Mouse (Mus musculus) megakaryocyte, embryonic 14.5 days (primary cell): ENCODE results near the gene Gm5485. TPM values are rescaled to one million over a fixed set of nuclear protein-coding genes. Genes with fewer than 3 reads are reported as not detected.

Experiments used
- H3K27me3 ChIP-seq: replicated peaks from 2 replicates; pipeline ENCODE3; 2012; ENCODE audit warnings: inconsistent platforms
- H3K36me3 ChIP-seq: replicated peaks from 2 replicates; pipeline ENCODE3; 2012; ENCODE audit warnings: low read length, inconsistent platforms, mixed read lengths
- H3K4me1 ChIP-seq: 2 replicates; pipeline ENCODE4 v1.6.1; 2012; ENCODE audit warnings: inconsistent platforms
- H3K4me3 ChIP-seq: replicated peaks from 2 replicates; pipeline ENCODE3; 2012; ENCODE audit warnings: moderate library complexity, mild to moderate bottlenecking, inconsistent platforms
- H3K9me3 ChIP-seq: 2 replicates; pipeline ENCODE4 v1.6.1; 2012; ENCODE audit warnings: inconsistent platforms
- FLI1 ChIP-seq: IDR thresholded peaks from 2 replicates; pipeline ENCODE4 v1.6.1; 2012; ENCODE audit warnings: low read length, inconsistent platforms, mixed read lengths
- GATA1 ChIP-seq: IDR thresholded peaks from 3 replicates; pipeline ENCODE4 v1.6.1; 2012; ENCODE audit warnings: mixed read lengths, low read length, inconsistent platforms, borderline replicate concordance
- polyA plus RNA-seq: library from polyadenylated mRNA; stranded (reverse); fragments of >175 nt; gene quantifications from 2 replicates; pipeline ENCODE4 v1.2.3, GENCODE M21; 2012; ENCODE audit warnings: low replicate concordance; ENCODE audit not compliant: insufficient read depth

Gm5485 gene
- polyA plus RNA-seq, 1 experiment = not detected

- H3K36me3 ChIP-seq = no peaks in the 10 kb centered on the region
- H3K9me3 ChIP-seq = no peaks in the 10 kb centered on the region
- H3K27me3 ChIP-seq = no peaks in the 10 kb centered on the region
- 0 out of 2 replicates have a peak, but pooled peaks cover 3% of the 10 kb centered on the region for H3K4me1 ChIP-seq
- no peak overlapping the region for H3K4me3 ChIP-seq
- TF ChIP-seq FLI1 (no peak), GATA1 (no peak)
Observed at GRCm38 (mm10) chr16:48419035-48419434, 6.8 kb upstream of the Gm5485 start.

- no peak for TF ChIP-seq GATA1
- Histone ChIP-seq H3K9me3 (no peaks in the 10 kb centered on the region), H3K4me3 (no peak overlapping the region), H3K27me3 (no peaks in the 10 kb centered on the region), H3K4me1 (0 out of 2 replicates have a peak, but pooled peaks cover 3% of the 10 kb centered on the region), H3K36me3 (no peaks in the 10 kb centered on the region)
Observed at GRCm38 (mm10) chr16:48418557-48418956, 6.3 kb upstream of the Gm5485 start.

- Histone ChIP-seq H3K4me1 (no peaks in the 10 kb centered on the region), H3K9me3 (no peaks in the 10 kb centered on the region), H3K4me3 (no peak overlapping the region), H3K36me3 (no peaks in the 10 kb centered on the region), H3K27me3 (no peaks in the 10 kb centered on the region)
- TF ChIP-seq FLI1 (no peak), GATA1 (no peak)
Observed at GRCm38 (mm10) chr16:48410125-48410524, 2.1 kb downstream of the Gm5485 start.

- Histone ChIP-seq H3K36me3 (no peaks in the 10 kb centered on the region), H3K4me1 (no peaks in the 10 kb centered on the region), H3K4me3 (no peak overlapping the region), H3K9me3 (no peaks in the 10 kb centered on the region), H3K27me3 (no peaks in the 10 kb centered on the region)
- TF ChIP-seq FLI1 = no peak
- no peak for TF ChIP-seq GATA1
Observed at GRCm38 (mm10) chr16:48409580-48409979, 2.6 kb downstream of the Gm5485 start.

GRCm38 (mm10) chr16:48405674-48406403 is 6.4 kb downstream of the Gm5485 start:
- Histone ChIP-seq H3K9me3 (no peaks in the 10 kb centered on the region), H3K4me1 (no peaks in the 10 kb centered on the region), H3K27me3 (no peaks in the 10 kb centered on the region), H3K4me3 (no peak overlapping the region), H3K36me3 (no peaks in the 10 kb centered on the region)
- no peak for TF ChIP-seq FLI1
- TF ChIP-seq GATA1 = no peak

- no peak overlapping the region for H3K4me3 ChIP-seq
- H3K27me3 ChIP-seq = no peaks in the 10 kb centered on the region
- no peaks in the 10 kb centered on the region for H3K36me3 ChIP-seq
- H3K4me1 ChIP-seq = no peaks in the 10 kb centered on the region
- TF ChIP-seq GATA1 (no peak), FLI1 (no peak)
- H3K9me3 ChIP-seq = no peaks in the 10 kb centered on the region
Observed at GRCm38 (mm10) chr16:48404009-48404408, 8.2 kb downstream of the Gm5485 start.

GRCm38 (mm10) chr16:48403423-48403822 is 8.8 kb downstream of the Gm5485 start:
- no peak overlapping the region for H3K4me3 ChIP-seq
- H3K27me3 ChIP-seq = no peaks in the 10 kb centered on the region
- H3K4me1 ChIP-seq = no peaks in the 10 kb centered on the region
- no peaks in the 10 kb centered on the region for H3K9me3 ChIP-seq
- H3K36me3 ChIP-seq = no peaks in the 10 kb centered on the region
- no peak for TF ChIP-seq GATA1
- no peak for TF ChIP-seq FLI1

- Histone ChIP-seq H3K4me3 (no peak overlapping the region), H3K36me3 (no peaks in the 10 kb centered on the region), H3K27me3 (no peaks in the 10 kb centered on the region), H3K4me1 (no peaks in the 10 kb centered on the region), H3K9me3 (no peaks in the 10 kb centered on the region)
- TF ChIP-seq FLI1 = no peak
- TF ChIP-seq GATA1 = no peak
Observed at GRCm38 (mm10) chr16:48402963-48403362, 9.3 kb downstream of the Gm5485 start.

- no peak overlapping the region for H3K4me3 ChIP-seq
- TF ChIP-seq FLI1 (no peak), GATA1 (no peak)
Observed at GRCm38 (mm10) chr16:48395278-48395677, 16.9 kb downstream of the Gm5485 start.

GRCm38 (mm10) chr16:48386982-48387381 is 25.2 kb downstream of the Gm5485 start:
- Histone ChIP-seq H3K4me1 (no peaks in the 10 kb centered on the region), H3K4me3 (no peak overlapping the region), H3K27me3 (no peaks in the 10 kb centered on the region), H3K36me3 (no peaks in the 10 kb centered on the region), H3K9me3 (0 out of 2 replicates have a peak, but pooled peaks cover 9% of the 10 kb centered on the region)
- TF ChIP-seq GATA1 (no peak), FLI1 (no peak)

More at GRCm38 (mm10) chr16:48395278-48395677, 16.9 kb downstream of the Gm5485 start:
- no peaks in the 10 kb centered on the region; the same call in 1 of the 2 replicates for H3K9me3 ChIP-seq
- no peaks in the 10 kb centered on the region for H3K4me1 ChIP-seq
- H3K27me3 ChIP-seq = no peaks in the 10 kb centered on the region
- no peaks in the 10 kb centered on the region for H3K36me3 ChIP-seq
